Mouse (Mus musculus) bone marrow, adult 2 months (tissue): ENCODE data around the gene Ddx39.

Experiments used
- CTCF ChIP-seq: fragments of 200-500 bp; IDR thresholded peaks from 2 replicates; pipeline ENCODE4 v1.5.1; 2011; ENCODE audit warnings: low read length, control low read depth; ENCODE audit not compliant: control insufficient read depth, insufficient read depth
- POLR2A ChIP-seq: fragments of 200-500 bp; IDR thresholded peaks from 2 replicates; pipeline ENCODE4 v1.6.1; 2011; ENCODE audit warnings: low read depth, mild to moderate bottlenecking, control low read depth, low read length, borderline replicate concordance; ENCODE audit not compliant: control insufficient read depth

- TF ChIP-seq CTCF, result no peak
- no peak for TF ChIP-seq POLR2A
Observed at GRCm38 (mm10) chr8:83754149-83754548, 39.2 kb downstream of the Ddx39 start.
